Mouse (Mus musculus) ES-Bruce4 (cell line): ENCODE measurements around the gene Slc30a7.

ENCODE experiments used
- CTCF ChIP-seq: IDR thresholded peaks from one replicate; pipeline ENCODE4 v1.8.1; 2011; ENCODE audit warnings: low read depth, low read length
- POLR2A ChIP-seq: IDR thresholded peaks from one replicate; pipeline ENCODE4 v1.8.1; 2011; ENCODE audit warnings: low read length; ENCODE audit not compliant: insufficient read depth

- TF ChIP-seq CTCF (no peak), POLR2A (no peak)
Observed at GRCm38 (mm10) chr3:116047034-116047433, 39.8 kb upstream of the Slc30a7 start.
